Mouse (Mus musculus): ENCODE measurements around the gene Gar1. TPM values are rescaled to one million over a fixed set of nuclear protein-coding genes. Genes with fewer than 3 reads are reported as not detected.

Gar1 gene
- 16.4 and 20.2 TPM in 2 replicates for polyA plus RNA-seq (2014; fragmentation: Nextera tagmentation; extraction: Ambion mirVana)

GRCm38 (mm10) chr3:129831035-129831568 lies at the start of gene Gar1:
Gene Gar1 (minus strand): TSS chr3:129831396.
- ATAC-seq (ENCODE audit: low read depth), result peak; percentile 96
- Histone ChIP-seq H3K4me1 (ENCODE audit: control insufficient read depth, insufficient read depth, low read length) (peaks cover 11% of the 10 kb centered on the region), H3K27ac (ENCODE audit: low read depth, low read length) (peak within 1 kb of the TSS; percentile 93), H3K9me3 (ENCODE audit: control insufficient read depth, low read length) (no peaks in the 10 kb centered on the region), H3K9ac (replicated peaks; ENCODE audit: low read depth, low read length) (peak within 1 kb of the TSS; percentile 62), H3K4me3 (ENCODE audit: low read depth, low read length) (peak within 1 kb of the TSS; percentile 90), H3K36me3 (ENCODE audit: control insufficient read depth, insufficient read depth, low read length) (no peaks in the 10 kb centered on the region; the same call in 1 of the 2 replicates), H3K27me3 (ENCODE audit: control insufficient read depth, insufficient read depth, low read length) (no peaks in the 10 kb centered on the region), H3K4me2 (ENCODE audit: low read depth, low read length) (peak within 1 kb of the TSS; percentile 68)
- under 1% methylated on average over 55 of the region's 60 CpGs for WGBS

- H3K27ac ChIP-seq (ENCODE audit: low read depth, low read length), result no peak overlapping the region
- H3K27me3 ChIP-seq (ENCODE audit: control insufficient read depth, insufficient read depth, low read length), result no peaks in the 10 kb centered on the region
- no peak for ATAC-seq (ENCODE audit: low read depth)
- no peaks in the 10 kb centered on the region for H3K9me3 ChIP-seq (ENCODE audit: control insufficient read depth, low read length)
- 83% methylated on average over 2 of the region's 2 CpGs for WGBS
- H3K4me1 ChIP-seq (ENCODE audit: control insufficient read depth, insufficient read depth, low read length), result no peaks in the 10 kb centered on the region
- H3K36me3 ChIP-seq (ENCODE audit: control insufficient read depth, insufficient read depth, low read length), result no peaks in the 10 kb centered on the region
- no peak overlapping the region for H3K4me3 ChIP-seq (ENCODE audit: low read depth, low read length)
- peak overlapping the region; percentile 86; the same call in 1 of the 2 replicates for H3K4me2 ChIP-seq (ENCODE audit: low read depth, low read length)
- no peak overlapping the region for H3K9ac ChIP-seq (replicated peaks; ENCODE audit: low read depth, low read length)
These were observed 48.7 kb upstream of the Gar1 start for GRCm38 (mm10) chr3:129879913-129880312.

- Histone ChIP-seq H3K27me3 (ENCODE audit: control insufficient read depth, insufficient read depth, low read length) (no peaks in the 10 kb centered on the region), H3K4me1 (ENCODE audit: control insufficient read depth, insufficient read depth, low read length) (no peaks in the 10 kb centered on the region), H3K9ac (replicated peaks; ENCODE audit: low read depth, low read length) (peak overlapping the region; percentile 57), H3K4me2 (ENCODE audit: low read depth, low read length) (peak overlapping the region; percentile 86), H3K36me3 (ENCODE audit: control insufficient read depth, insufficient read depth, low read length) (no peaks in the 10 kb centered on the region), H3K4me3 (ENCODE audit: low read depth, low read length) (peak overlapping the region; percentile 50), H3K27ac (ENCODE audit: low read depth, low read length) (peak overlapping the region; percentile 83; the same call in 1 of the 2 replicates), H3K9me3 (ENCODE audit: control insufficient read depth, low read length) (no peaks in the 10 kb centered on the region)
- under 1% methylated on average over 24 of the region's 25 CpGs for WGBS
- ATAC-seq (ENCODE audit: low read depth), result peak; percentile 60
These were observed 48.0 kb upstream of the Gar1 start for GRCm38 (mm10) chr3:129879131-129879757.

- Histone ChIP-seq H3K9ac (replicated peaks; ENCODE audit: low read depth, low read length) (peak within 1 kb of the TSS; percentile 57), H3K27ac (ENCODE audit: low read depth, low read length) (peak within 1 kb of the TSS; percentile 83), H3K4me2 (ENCODE audit: low read depth, low read length) (peak within 1 kb of the TSS; percentile 86), H3K9me3 (ENCODE audit: control insufficient read depth, low read length) (no peaks in the 10 kb centered on the region), H3K27me3 (ENCODE audit: control insufficient read depth, insufficient read depth, low read length) (no peaks in the 10 kb centered on the region), H3K4me1 (ENCODE audit: control insufficient read depth, insufficient read depth, low read length) (no peaks in the 10 kb centered on the region), H3K36me3 (ENCODE audit: control insufficient read depth, insufficient read depth, low read length) (no peaks in the 10 kb centered on the region), H3K4me3 (ENCODE audit: low read depth, low read length) (peak within 1 kb of the TSS; percentile 50)
- under 1% methylated on average over 50 of the region's 66 CpGs for WGBS
- peak; percentile 94 for ATAC-seq (ENCODE audit: low read depth)
These were observed 47.3 kb upstream of the Gar1 start, which contains the start of gene Pla2g12a for GRCm38 (mm10) chr3:129878405-129879021. Gene Pla2g12a (plus strand): TSS chr3:129878606.

GRCm38 (mm10) chr3:129877327-129877726 lies 46.1 kb upstream of the Gar1 start:
- no peaks in the 10 kb centered on the region for H3K27me3 ChIP-seq (ENCODE audit: control insufficient read depth, insufficient read depth, low read length)
- no peaks in the 10 kb centered on the region for H3K4me1 ChIP-seq (ENCODE audit: control insufficient read depth, insufficient read depth, low read length)
- H3K9me3 ChIP-seq (ENCODE audit: control insufficient read depth, low read length), result no peaks in the 10 kb centered on the region
- H3K9ac ChIP-seq (replicated peaks; ENCODE audit: low read depth, low read length), result no peak overlapping the region
- ATAC-seq (ENCODE audit: low read depth), result no peak
- 92% methylated on average over 10 of the region's 10 CpGs for WGBS
- no peak overlapping the region for H3K27ac ChIP-seq (ENCODE audit: low read depth, low read length)
- H3K4me3 ChIP-seq (ENCODE audit: low read depth, low read length), result no peak overlapping the region
- no peak overlapping the region for H3K4me2 ChIP-seq (ENCODE audit: low read depth, low read length)
- H3K36me3 ChIP-seq (ENCODE audit: control insufficient read depth, insufficient read depth, low read length), result no peaks in the 10 kb centered on the region

- ATAC-seq (ENCODE audit: low read depth), result no peak
- Histone ChIP-seq H3K27ac (ENCODE audit: low read depth, low read length) (no peak overlapping the region), H3K27me3 (ENCODE audit: control insufficient read depth, insufficient read depth, low read length) (no peaks in the 10 kb centered on the region), H3K4me2 (ENCODE audit: low read depth, low read length) (no peak overlapping the region), H3K9ac (replicated peaks; ENCODE audit: low read depth, low read length) (no peak overlapping the region), H3K36me3 (ENCODE audit: control insufficient read depth, insufficient read depth, low read length) (no peaks in the 10 kb centered on the region), H3K4me1 (ENCODE audit: control insufficient read depth, insufficient read depth, low read length) (no peaks in the 10 kb centered on the region), H3K9me3 (ENCODE audit: control insufficient read depth, low read length) (no peaks in the 10 kb centered on the region), H3K4me3 (ENCODE audit: low read depth, low read length) (no peak overlapping the region)
- 57% methylated on average over 14 of the region's 14 CpGs for WGBS
These were observed 32.5 kb upstream of the Gar1 start for GRCm38 (mm10) chr3:129863698-129864097.

- Histone ChIP-seq H3K27me3 (ENCODE audit: control insufficient read depth, insufficient read depth, low read length) (no peaks in the 10 kb centered on the region), H3K36me3 (ENCODE audit: control insufficient read depth, insufficient read depth, low read length) (no peaks in the 10 kb centered on the region), H3K4me2 (ENCODE audit: low read depth, low read length) (no peak overlapping the region), H3K9me3 (ENCODE audit: control insufficient read depth, low read length) (no peaks in the 10 kb centered on the region), H3K9ac (replicated peaks; ENCODE audit: low read depth, low read length) (no peak overlapping the region), H3K27ac (ENCODE audit: low read depth, low read length) (no peak overlapping the region), H3K4me3 (ENCODE audit: low read depth, low read length) (no peak overlapping the region), H3K4me1 (ENCODE audit: control insufficient read depth, insufficient read depth, low read length) (no peaks in the 10 kb centered on the region)
- 80% methylated on average over 2 of the region's 2 CpGs for WGBS
- ATAC-seq (ENCODE audit: low read depth), result no peak
These were observed 31.4 kb upstream of the Gar1 start for GRCm38 (mm10) chr3:129862592-129862991.

- WGBS, result 87% methylated on average over 7 of the region's 7 CpGs
These were observed 15.7 kb upstream of the Gar1 start for GRCm38 (mm10) chr3:129846846-129847245.

GRCm38 (mm10) chr3:129845868-129846267 lies 14.7 kb upstream of the Gar1 start:
- Histone ChIP-seq H3K27me3 (ENCODE audit: control insufficient read depth, insufficient read depth, low read length) (no peaks in the 10 kb centered on the region), H3K36me3 (ENCODE audit: control insufficient read depth, insufficient read depth, low read length) (no peaks in the 10 kb centered on the region), H3K27ac (ENCODE audit: low read depth, low read length) (no peak overlapping the region), H3K9me3 (ENCODE audit: control insufficient read depth, low read length) (no peaks in the 10 kb centered on the region), H3K4me1 (ENCODE audit: control insufficient read depth, insufficient read depth, low read length) (no peaks in the 10 kb centered on the region), H3K9ac (replicated peaks; ENCODE audit: low read depth, low read length) (no peak overlapping the region), H3K4me2 (ENCODE audit: low read depth, low read length) (no peak overlapping the region), H3K4me3 (ENCODE audit: low read depth, low read length) (no peak overlapping the region)
- 97% methylated on average over 2 of the region's 2 CpGs for WGBS
- ATAC-seq (ENCODE audit: low read depth), result no peak

More at GRCm38 (mm10) chr3:129846846-129847245, 15.7 kb upstream of the Gar1 start:
- Histone ChIP-seq H3K4me2 (ENCODE audit: low read depth, low read length) (no peak overlapping the region), H3K4me3 (ENCODE audit: low read depth, low read length) (no peak overlapping the region), H3K4me1 (ENCODE audit: control insufficient read depth, insufficient read depth, low read length) (no peaks in the 10 kb centered on the region), H3K27me3 (ENCODE audit: control insufficient read depth, insufficient read depth, low read length) (no peaks in the 10 kb centered on the region), H3K9me3 (ENCODE audit: control insufficient read depth, low read length) (no peaks in the 10 kb centered on the region), H3K9ac (replicated peaks; ENCODE audit: low read depth, low read length) (no peak overlapping the region), H3K27ac (ENCODE audit: low read depth, low read length) (no peak overlapping the region), H3K36me3 (ENCODE audit: control insufficient read depth, insufficient read depth, low read length) (no peaks in the 10 kb centered on the region)
- ATAC-seq (ENCODE audit: low read depth), result no peak
